Mouse (Mus musculus) liver, embryonic 14.5 days (tissue): ENCODE measurements around the gene Plekhg4.

Experiments used
- CTCF ChIP-seq: IDR thresholded peaks from 2 replicates; pipeline ENCODE4 v1.5.1; 2016; ENCODE audit warnings: antibody characterized with exemption, low read depth, control low read depth
- EP300 ChIP-seq: IDR thresholded peaks from 2 replicates; pipeline ENCODE4 v1.6.1; 2016; ENCODE audit warnings: antibody characterized with exemption, low read depth

DNA sequence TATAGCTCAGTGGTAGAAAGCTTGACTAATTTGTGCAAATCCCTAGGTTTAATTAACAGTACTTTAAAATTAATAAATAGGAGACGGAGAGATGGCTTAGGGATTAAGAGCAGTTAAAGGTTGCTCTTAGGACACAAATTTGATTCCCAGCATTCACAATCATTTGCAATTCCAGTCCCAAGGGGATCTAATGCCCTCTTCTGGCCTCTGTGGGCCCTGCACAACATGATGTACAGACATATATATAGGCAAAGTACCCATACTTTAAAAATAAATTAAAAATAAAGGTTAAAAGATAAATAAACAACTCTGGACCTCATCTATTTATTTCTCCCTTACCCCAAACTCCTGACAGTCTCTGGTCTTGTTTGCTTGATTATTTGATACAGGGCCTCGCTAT, 45.9 kb downstream of the Plekhg4 start:
- TF ChIP-seq CTCF, result peak; percentile 12; the same call in 1 of the 2 replicates
- no peak for TF ChIP-seq EP300
